Mouse (Mus musculus) midbrain, embryonic 14.5 days (tissue): Measurements from ENCODE around the gene Ndufaf2. TPM values are rescaled to one million over a fixed set of nuclear protein-coding genes. Genes with fewer than 3 reads are reported as not detected.

Source experiments
- ATAC-seq: fragments of 200-750 bp; cut with Nextera tagmentation; 2 replicates; pipeline ENCODE4 v1.8.0; 2017; ENCODE audit warnings: moderate number of reproducible peaks, moderate library complexity; ENCODE audit not compliant: low FRiP score, low TSS enrichment
- DNase-seq: peaks from one replicate; pipeline ENCODE4 v3.0.0-alpha.2; 2015
- H3K27ac ChIP-seq: fragments of 300-500 bp; sonication (generic); replicated peaks from 2 replicates; pipeline ENCODE4 v1.5.1; 2014; ENCODE audit warnings: mild to moderate bottlenecking, low read depth, low read length, moderate library complexity
- H3K27me3 ChIP-seq: fragments of 300-500 bp; sonication (generic); 2 replicates; pipeline ENCODE4 v1.6.1; 2014; ENCODE audit warnings: low read length, control low read depth, mixed read lengths; ENCODE audit not compliant: control insufficient read depth, insufficient read depth
- H3K36me3 ChIP-seq: fragments of 300-500 bp; sonication (generic); 2 replicates; pipeline ENCODE4 v1.6.1; 2014; ENCODE audit warnings: low read length, control low read depth; ENCODE audit not compliant: control insufficient read depth, insufficient read depth
- H3K4me1 ChIP-seq: fragments of 300-500 bp; sonication (generic); 2 replicates; pipeline ENCODE4 v1.6.1; 2014; ENCODE audit warnings: mild to moderate bottlenecking, antibody characterized with exemption, low read length, control low read depth; ENCODE audit not compliant: control insufficient read depth, insufficient read depth
- H3K4me2 ChIP-seq: fragments of 300-500 bp; sonication (generic); 2 replicates; pipeline ENCODE4 v1.6.1; 2014; ENCODE audit warnings: mild to moderate bottlenecking, low read length, moderate library complexity
- H3K4me3 ChIP-seq: fragments of 300-500 bp; sonication (generic); replicated peaks from 2 replicates; pipeline ENCODE4 v1.5.1; 2014; ENCODE audit warnings: low read depth, low read length
- H3K9ac ChIP-seq: fragments of 300-500 bp; sonication (generic); replicated peaks from 2 replicates; pipeline ENCODE4 v1.6.1; 2014; ENCODE audit warnings: mild to moderate bottlenecking, low read length, moderate library complexity
- H3K9me3 ChIP-seq: fragments of 300-500 bp; sonication (generic); 2 replicates; pipeline ENCODE4 v1.6.1; 2016; ENCODE audit warnings: low read length, control low read depth, mixed read lengths; ENCODE audit not compliant: control insufficient read depth
- WGBS: fragments of 180-500 bp; shearing (Covaris S2); extraction: QIAGEN DNeasy Blood & Tissue Kit; methylation state at CpG from one replicate; pipeline ENCODE4 v1.1.7; 2014; 5-methylcytosine and 5-hydroxymethylcytosine counted together
- polyA plus RNA-seq: library from polyadenylated mRNA; unstranded; fragments of >200 nt; fragmentation: Nextera tagmentation; extraction: Ambion mirVana; gene quantifications from 2 replicates; pipeline ENCODE4 v1.2.1, GENCODE M21; 2014

Ndufaf2 gene
- polyA plus RNA-seq, 1 experiment from 2014 or later = 64.3 TPM

DNA sequence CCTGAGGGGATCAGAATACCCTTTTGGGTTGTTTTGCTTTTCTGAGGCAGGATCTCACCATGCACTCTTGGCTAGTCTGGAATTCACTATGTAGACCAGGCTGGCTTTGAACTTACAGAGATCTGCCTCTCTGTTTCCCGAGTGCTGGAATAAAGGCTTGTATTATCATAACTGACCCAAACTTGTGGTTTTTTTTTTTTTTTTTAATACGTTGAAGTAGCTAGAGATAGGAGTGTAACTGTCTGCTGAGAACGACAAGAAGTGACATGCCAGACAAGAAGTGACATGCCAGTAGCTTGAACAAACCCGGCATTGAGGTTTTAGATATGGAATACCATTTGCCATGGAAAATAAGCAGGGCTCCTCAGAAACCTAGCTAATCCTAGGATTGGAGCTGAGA, 125.6 kb downstream of the Ndufaf2 start:
- no peak for DNase-seq
- Histone ChIP-seq H3K4me2 (no peak overlapping the region), H3K36me3 (no peaks in the 10 kb centered on the region), H3K4me3 (no peak overlapping the region), H3K9ac (no peak overlapping the region), H3K9me3 (no peaks in the 10 kb centered on the region), H3K4me1 (no peaks in the 10 kb centered on the region), H3K27me3 (no peaks in the 10 kb centered on the region), H3K27ac (no peak overlapping the region)
- 92% methylated on average over 4 of the region's 4 CpGs for WGBS
- no peak for ATAC-seq

DNA sequence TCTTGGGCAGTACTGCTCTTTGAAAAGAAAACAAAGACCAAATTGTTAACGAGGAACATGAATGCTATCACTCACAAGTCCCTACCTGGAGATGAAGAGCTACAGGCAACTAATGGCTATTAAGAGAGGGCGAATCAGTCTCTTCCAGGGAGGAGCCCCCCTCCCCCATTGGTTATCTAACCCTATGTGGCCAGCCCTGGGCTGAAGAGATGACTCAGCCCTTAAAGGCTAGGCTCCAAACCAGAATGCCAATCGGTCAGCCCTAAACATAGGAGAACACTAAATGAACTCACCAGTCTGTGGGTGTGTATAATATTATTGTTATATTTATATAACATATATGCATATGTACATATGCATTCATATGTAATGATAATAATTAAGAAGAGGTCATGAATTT, 132.6 kb downstream of the Ndufaf2 start:
- Histone ChIP-seq H3K4me1 (no peaks in the 10 kb centered on the region), H3K4me3 (no peak overlapping the region), H3K36me3 (no peaks in the 10 kb centered on the region), H3K27me3 (no peaks in the 10 kb centered on the region), H3K9me3 (no peaks in the 10 kb centered on the region), H3K27ac (no peak overlapping the region), H3K9ac (no peak overlapping the region), H3K4me2 (no peak overlapping the region)
- ATAC-seq = no peak
- DNase-seq = no peak
- WGBS = 80% methylated on average over 3 of the region's 3 CpGs

DNA sequence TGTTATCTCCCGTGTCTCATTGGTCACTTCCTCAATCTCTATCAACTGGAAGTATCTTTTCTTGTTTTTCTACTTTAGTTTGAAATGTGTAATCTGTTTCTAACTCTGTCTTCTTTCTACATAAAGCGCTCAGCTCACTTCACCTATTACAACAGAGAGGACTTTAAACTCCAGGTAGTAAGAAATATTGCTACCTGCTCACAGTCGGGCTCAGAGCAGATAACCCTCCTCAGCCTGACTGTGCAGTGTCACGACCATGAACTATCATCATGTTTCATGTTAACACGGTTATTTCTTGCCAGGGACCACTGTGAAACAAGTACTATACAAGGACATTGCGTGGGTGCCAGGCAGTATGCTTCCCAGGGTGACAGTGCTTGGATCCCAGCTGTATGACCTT, 141.1 kb downstream of the Ndufaf2 start:
- H3K4me3 ChIP-seq = no peak overlapping the region
- DNase-seq (no peak), ATAC-seq (no peak)
- H3K36me3 ChIP-seq = no peaks in the 10 kb centered on the region
- no peak overlapping the region for H3K4me2 ChIP-seq
- H3K27me3 ChIP-seq = no peaks in the 10 kb centered on the region
- H3K9me3 ChIP-seq = no peaks in the 10 kb centered on the region
- H3K4me1 ChIP-seq = no peaks in the 10 kb centered on the region
- H3K27ac ChIP-seq = no peak overlapping the region
- no peak overlapping the region for H3K9ac ChIP-seq
- 86% methylated on average over 6 of the region's 6 CpGs for WGBS

DNA sequence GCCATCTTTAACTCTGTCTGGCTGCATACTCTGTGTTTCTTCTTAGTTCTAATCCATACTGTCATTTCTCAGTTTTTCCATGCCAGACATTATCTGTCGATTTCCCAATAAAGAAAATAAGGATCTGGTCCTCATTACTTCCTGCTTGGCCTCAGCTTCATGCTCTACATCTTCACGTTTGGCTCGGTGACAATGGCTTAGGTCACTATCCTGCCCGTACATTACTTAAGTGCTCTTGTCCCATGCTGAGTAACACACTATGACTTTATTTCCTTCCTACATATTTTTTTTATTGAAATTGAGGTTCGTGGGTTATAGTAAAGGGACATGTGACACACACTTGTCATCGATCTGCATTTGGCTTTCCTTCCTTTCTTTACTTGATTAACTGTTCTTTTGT, 143.3 kb downstream of the Ndufaf2 start:
- Histone ChIP-seq H3K4me1 (no peaks in the 10 kb centered on the region), H3K4me2 (no peak overlapping the region), H3K27ac (no peak overlapping the region), H3K4me3 (no peak overlapping the region), H3K27me3 (no peaks in the 10 kb centered on the region), H3K36me3 (no peaks in the 10 kb centered on the region), H3K9me3 (no peaks in the 10 kb centered on the region), H3K9ac (no peak overlapping the region)
- WGBS = 93% methylated on average over 6 of the region's 6 CpGs
- DNase-seq (no peak), ATAC-seq (no peak)

- WGBS = 91% methylated on average over 6 of the region's 6 CpGs
- H3K4me1 ChIP-seq = no peaks in the 10 kb centered on the region
- no peaks in the 10 kb centered on the region for H3K27me3 ChIP-seq
- no peak overlapping the region for H3K9ac ChIP-seq
- ATAC-seq = no peak
- H3K4me3 ChIP-seq = no peak overlapping the region
- H3K4me2 ChIP-seq = no peak overlapping the region
- H3K36me3 ChIP-seq = no peaks in the 10 kb centered on the region
- no peak overlapping the region for H3K27ac ChIP-seq
- no peak for DNase-seq
- H3K9me3 ChIP-seq = no peaks in the 10 kb centered on the region
Measured at GRCm38 (mm10) chr13:108013839-108014238, 144.6 kb downstream of the Ndufaf2 start.

DNA sequence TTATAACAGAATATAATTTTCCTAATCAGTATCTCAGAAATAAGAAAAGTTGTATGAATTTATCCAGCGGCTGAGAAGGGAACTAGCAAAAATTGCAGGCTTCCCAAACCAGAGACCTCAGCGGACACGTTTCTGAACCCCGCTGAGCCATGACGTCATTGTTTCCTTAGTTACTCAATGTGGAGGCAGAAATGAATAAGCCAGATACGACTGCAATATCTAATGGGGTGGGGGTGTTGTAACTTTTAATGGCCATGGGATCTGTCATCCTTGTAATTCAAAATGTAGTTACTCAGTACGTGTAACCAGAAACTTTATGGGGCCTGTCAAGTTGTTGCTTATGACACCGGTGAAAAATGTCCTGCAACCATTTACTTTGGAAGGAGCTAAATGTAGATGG, 145.3 kb downstream of the Ndufaf2 start:
- Histone ChIP-seq H3K27ac (no peak overlapping the region), H3K9me3 (no peaks in the 10 kb centered on the region), H3K4me2 (no peak overlapping the region), H3K4me1 (no peaks in the 10 kb centered on the region), H3K27me3 (no peaks in the 10 kb centered on the region), H3K4me3 (no peak overlapping the region), H3K9ac (no peak overlapping the region), H3K36me3 (no peaks in the 10 kb centered on the region)
- DNase-seq = no peak
- no peak for ATAC-seq
- 87% methylated on average over 8 of the region's 8 CpGs for WGBS

GRCm38 (mm10) chr13:108007861-108008260, 150.6 kb downstream of the Ndufaf2 start:
- Histone ChIP-seq H3K27me3 (no peaks in the 10 kb centered on the region), H3K4me1 (no peaks in the 10 kb centered on the region), H3K4me3 (no peak overlapping the region), H3K9ac (no peak overlapping the region), H3K9me3 (no peaks in the 10 kb centered on the region), H3K36me3 (no peaks in the 10 kb centered on the region), H3K4me2 (no peak overlapping the region), H3K27ac (no peak overlapping the region)
- 91% methylated on average over 4 of the region's 4 CpGs for WGBS
- no peak for ATAC-seq
- no peak for DNase-seq

DNA sequence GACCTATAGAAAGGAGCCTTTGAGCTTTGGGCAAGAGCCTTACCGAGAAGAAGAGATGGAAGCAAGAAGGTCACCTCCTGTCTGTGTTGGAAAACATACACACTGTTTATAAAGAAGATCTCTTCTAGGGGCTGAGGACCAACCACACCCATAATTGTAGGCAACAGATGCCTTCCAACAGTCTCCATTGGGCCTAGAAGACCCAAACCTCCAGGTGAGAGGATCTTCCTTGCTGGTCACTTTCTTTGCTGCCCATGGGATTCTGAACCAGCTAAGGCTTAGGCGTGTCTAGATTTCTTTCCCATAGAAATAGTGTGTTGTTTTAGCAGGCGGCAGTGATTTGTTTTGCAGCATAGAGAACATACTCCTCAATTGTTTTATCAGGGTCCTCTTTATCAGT, 162.1 kb downstream of the Ndufaf2 start:
- 93% methylated on average over 3 of the region's 3 CpGs for WGBS
- H3K4me2 ChIP-seq = no peak overlapping the region

DNA sequence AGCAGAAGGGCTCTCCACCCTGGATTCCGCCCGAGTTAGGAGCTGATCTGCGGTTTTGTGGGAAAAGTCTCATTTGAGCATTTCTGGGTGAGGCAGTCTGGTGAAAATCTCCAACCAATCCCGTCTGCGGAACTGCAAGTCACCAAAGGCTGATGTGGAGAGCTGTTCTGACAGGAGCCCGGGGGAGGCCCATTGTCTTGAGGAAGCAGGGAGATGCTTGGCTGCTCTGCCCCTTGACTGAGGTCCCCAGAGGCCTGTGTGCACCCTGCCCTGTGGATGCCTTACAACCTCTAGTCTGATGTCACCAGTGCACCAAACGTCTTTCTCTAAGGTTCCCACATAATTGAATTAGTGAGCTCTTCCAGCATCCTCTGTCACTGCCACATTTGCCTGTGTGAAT, 163.2 kb downstream of the Ndufaf2 start:
- H3K4me2 ChIP-seq = no peak overlapping the region
- H3K4me1 ChIP-seq = 0 out of 2 replicates have a peak, but pooled peaks cover 3% of the 10 kb centered on the region
- no peaks in the 10 kb centered on the region for H3K9me3 ChIP-seq
- no peak overlapping the region for H3K9ac ChIP-seq
- DNase-seq (peak; percentile 11), ATAC-seq (no peak)
- H3K27me3 ChIP-seq = no peaks in the 10 kb centered on the region
- H3K27ac ChIP-seq = no peak overlapping the region
- 23% methylated on average over 7 of the region's 7 CpGs for WGBS
- H3K4me3 ChIP-seq = no peak overlapping the region
- no peaks in the 10 kb centered on the region for H3K36me3 ChIP-seq

More for the DNA sequence above, 162.1 kb downstream of the Ndufaf2 start:
- no peaks in the 10 kb centered on the region for H3K27me3 ChIP-seq
- H3K4me3 ChIP-seq = no peak overlapping the region
- DNase-seq (no peak), ATAC-seq (no peak)
- H3K36me3 ChIP-seq = no peaks in the 10 kb centered on the region
- H3K4me1 ChIP-seq = 0 out of 2 replicates have a peak, but pooled peaks cover 3% of the 10 kb centered on the region
- no peak overlapping the region for H3K9ac ChIP-seq
- H3K9me3 ChIP-seq = no peaks in the 10 kb centered on the region
- no peak overlapping the region for H3K27ac ChIP-seq
